Comparison of ENCODE assay signal across 9 mouse cellular contexts in the genomic region with DNA sequence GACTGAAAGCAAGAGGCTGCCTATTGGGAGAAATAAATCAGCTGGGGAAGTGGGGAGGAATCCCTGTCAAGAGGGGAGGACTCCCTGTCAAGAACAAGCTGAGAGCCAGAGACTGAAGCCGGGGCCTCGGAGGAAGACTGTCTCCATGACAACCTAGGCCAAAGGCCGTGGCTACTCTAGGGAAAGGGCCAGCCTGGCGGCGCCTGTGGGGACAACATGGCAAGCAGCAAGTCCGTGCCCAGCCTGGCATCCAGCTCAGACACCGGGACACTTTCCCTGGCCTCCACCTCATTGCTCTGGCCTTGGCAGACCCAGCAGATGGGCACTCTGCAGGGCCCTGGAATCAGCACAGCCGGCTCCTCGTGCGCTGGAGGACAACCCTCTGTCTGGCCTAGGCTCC.
DNase-seq lines count a peak whose midpoint lies in the region; ATAC-seq and TF ChIP-seq lines count a peak whose summit lies in the region.
"Had no signal": no experiment of that assay in that cellular context is flagged by ENCODE, and none has a peak within 500 bp of the region (broad histone marks: within the 10 kb centered on the region; RNA-seq: fewer than 3 reads in every experiment).

No protein-coding gene starts in this region.

- ATAC-seq in forebrain, embryonic 16.5 days = peak; percentile 27; the same call in 1 of the 2 replicates
- no peak for ATAC-seq in forebrain, embryonic 15.5 days (replicated peaks)
- ATAC-seq in cerebellum, adult (ENCODE audit: insufficient number of reproducible peaks, low FRiP score, low TSS enrichment) = peak; percentile 97
- ATAC-seq in hindbrain, postnatal 0 days = peak; percentile 84
- no peak for ATAC-seq in lung, embryonic 14.5 days (ENCODE audit: insufficient read depth)
- ATAC-seq in erythroblast, adult 5-6 weeks (replicated peaks; ENCODE audit: low FRiP score, poor library complexity, severe bottlenecking) = no peak

- no peak overlapping the region for H3K4me2 ChIP-seq in forebrain, embryonic 16.5 days (ENCODE audit: low read length)
- no peak overlapping the region for H3K4me2 ChIP-seq in forebrain, embryonic 15.5 days (replicated peaks)
- H3K4me2 ChIP-seq in hindbrain, postnatal 0 days (ENCODE audit: low read depth, low read length) = no peak overlapping the region
- H3K4me2 ChIP-seq in lung, embryonic 14.5 days = no peak overlapping the region
- H3K4me2 ChIP-seq: liver, embryonic 13.5 days had no signal

- H3K27me3 ChIP-seq in forebrain, embryonic 16.5 days (replicated peaks; ENCODE audit: control insufficient read depth, insufficient read depth, low read length) = no peaks in the 10 kb centered on the region
- no peaks in the 10 kb centered on the region for H3K27me3 ChIP-seq in forebrain, embryonic 15.5 days
- no peaks in the 10 kb centered on the region for H3K27me3 ChIP-seq in hindbrain, postnatal 0 days (ENCODE audit: insufficient read depth, low read length)
- H3K27me3 ChIP-seq in lung, embryonic 14.5 days (ENCODE audit: insufficient read depth, low read length) = no peaks in the 10 kb centered on the region
- H3K27me3 ChIP-seq: liver, embryonic 13.5 days had no signal

- no peak overlapping the region for H3K9ac ChIP-seq in forebrain, embryonic 16.5 days (replicated peaks; ENCODE audit: low read depth, low read length)
- no peak overlapping the region for H3K9ac ChIP-seq in forebrain, embryonic 15.5 days (replicated peaks)
- H3K9ac ChIP-seq in hindbrain, postnatal 0 days (replicated peaks; ENCODE audit: low read length) = no peak overlapping the region
- no peak overlapping the region for H3K9ac ChIP-seq in lung, embryonic 14.5 days
- H3K9ac ChIP-seq: liver, embryonic 13.5 days had no signal

- H3K27ac ChIP-seq in forebrain, embryonic 16.5 days (ENCODE audit: low read length) = no peak overlapping the region
- no peak overlapping the region for H3K27ac ChIP-seq in forebrain, embryonic 15.5 days (replicated peaks)
- peak overlapping the region; percentile 38 for H3K27ac ChIP-seq in hindbrain, postnatal 0 days
- H3K27ac ChIP-seq in lung, embryonic 14.5 days (ENCODE audit: low read depth) = no peak overlapping the region
- H3K27ac ChIP-seq: liver, embryonic 13.5 days had no signal

- H3K9me3 ChIP-seq in forebrain, embryonic 16.5 days (ENCODE audit: control insufficient read depth, low read length) = no peaks in the 10 kb centered on the region
- no peaks in the 10 kb centered on the region for H3K9me3 ChIP-seq in forebrain, embryonic 15.5 days
- no peaks in the 10 kb centered on the region for H3K9me3 ChIP-seq in hindbrain, postnatal 0 days (ENCODE audit: low read length)
- H3K9me3 ChIP-seq in lung, embryonic 14.5 days (ENCODE audit: low read depth, low read length) = no peaks in the 10 kb centered on the region
- H3K9me3 ChIP-seq: liver, embryonic 13.5 days had no signal

- 54% methylated on average over 10 of the region's 10 CpGs for WGBS in forebrain, embryonic 16.5 days
- WGBS in forebrain, embryonic 15.5 days = 57% methylated on average over 10 of the region's 10 CpGs
- 24% methylated on average over 10 of the region's 10 CpGs for WGBS in hindbrain, postnatal 0 days
- 52% methylated on average over 10 of the region's 10 CpGs for WGBS in lung, embryonic 14.5 days

- H3K36me3 ChIP-seq in forebrain, embryonic 16.5 days (ENCODE audit: control insufficient read depth, insufficient read depth) = no peaks in the 10 kb centered on the region
- H3K36me3 ChIP-seq in forebrain, embryonic 15.5 days = no peaks in the 10 kb centered on the region
- no peaks in the 10 kb centered on the region for H3K36me3 ChIP-seq in hindbrain, postnatal 0 days (ENCODE audit: insufficient read depth, low read length)
- H3K36me3 ChIP-seq in lung, embryonic 14.5 days (ENCODE audit: insufficient read depth) = no peaks in the 10 kb centered on the region
- H3K36me3 ChIP-seq: liver, embryonic 13.5 days had no signal

- peak; percentile 43 for TF ChIP-seq CTCF in hindbrain, postnatal 0 days (IDR thresholded peaks at IDR 0.05; ENCODE audit: low read depth)
- no peak for TF ChIP-seq CTCF in lung, embryonic 14.5 days (IDR thresholded peaks at IDR 0.05; ENCODE audit: low read depth)

- H3K4me1 ChIP-seq in forebrain, embryonic 16.5 days (replicated peaks; ENCODE audit: control insufficient read depth, insufficient read depth, low read length) = peaks cover 10% of the 10 kb centered on the region
- H3K4me1 ChIP-seq in forebrain, embryonic 15.5 days = peaks cover 14% of the 10 kb centered on the region
- peaks cover 18% of the 10 kb centered on the region for H3K4me1 ChIP-seq in hindbrain, postnatal 0 days (ENCODE audit: insufficient read depth, low read length)
- H3K4me1 ChIP-seq in lung, embryonic 14.5 days (ENCODE audit: insufficient read depth) = peaks cover 29% of the 10 kb centered on the region

- H3K4me3 ChIP-seq in forebrain, embryonic 16.5 days (replicated peaks; ENCODE audit: low read length) = no peak overlapping the region
- no peak overlapping the region for H3K4me3 ChIP-seq in forebrain, embryonic 15.5 days
- H3K4me3 ChIP-seq in hindbrain, postnatal 0 days (ENCODE audit: low read length) = no peak overlapping the region
- H3K4me3 ChIP-seq in lung, embryonic 14.5 days (ENCODE audit: low read depth, low read length) = no peak overlapping the region
- H3K4me3 ChIP-seq: liver, embryonic 13.5 days had no signal

- peak; percentile 71 for DNase-seq in gastrocnemius, postnatal 10 days
- DNase-seq in hindbrain, postnatal 0 days (ENCODE audit: low spot score) = peak; percentile 70
- DNase-seq in lung, embryonic 14.5 days = peak; percentile 37
- DNase-seq in liver = no peak
- DNase-seq: liver, embryonic 13.5 days had no signal

Comparison
In these comparisons a context has a peak if more than half of its experiments do, and no peak if none do; other contexts are left out.
1. ATAC-seq: peak in forebrain, embryonic 16.5 days (single experiment), cerebellum, adult (single experiment) and hindbrain, postnatal 0 days (single experiment); none in forebrain, embryonic 15.5 days (single experiment), lung, embryonic 14.5 days (single experiment) and erythroblast, adult 5-6 weeks (single experiment).